Mouse (Mus musculus): ENCODE results near the gene Kcne1.

Kcne1 gene

GRCm38 (mm10) chr16:92376976-92377375, 17.7 kb upstream of the Kcne1 start:
- no peak for TF ChIP-seq GATA4 (IDR thresholded peaks at IDR 0.05; ENCODE audit: insufficient replicate concordance, low read length)

GRCm38 (mm10) chr16:92371623-92372022, 12.4 kb upstream of the Kcne1 start:
- no peak for TF ChIP-seq GATA4 (IDR thresholded peaks at IDR 0.05; ENCODE audit: insufficient replicate concordance, low read length)

- TF ChIP-seq GATA4 (IDR thresholded peaks at IDR 0.05; ENCODE audit: insufficient replicate concordance, low read length) = no peak
Measured at GRCm38 (mm10) chr16:92369260-92369659, 10.0 kb upstream of the Kcne1 start.

GRCm38 (mm10) chr16:92365477-92365876, 6.2 kb upstream of the Kcne1 start:
- TF ChIP-seq GATA4 (IDR thresholded peaks at IDR 0.05; ENCODE audit: insufficient replicate concordance, low read length) = no peak

GRCm38 (mm10) chr16:92360711-92361110, 1.4 kb upstream of the Kcne1 start:
- TF ChIP-seq GATA4 (IDR thresholded peaks at IDR 0.05; ENCODE audit: insufficient replicate concordance, low read length) = no peak

GRCm38 (mm10) chr16:92358734-92359133, 534 bp downstream of the Kcne1 start:
- no peak for TF ChIP-seq GATA4 (IDR thresholded peaks at IDR 0.05; ENCODE audit: insufficient replicate concordance, low read length)

GRCm38 (mm10) chr16:92357566-92357965, 1.7 kb downstream of the Kcne1 start:
- TF ChIP-seq GATA4 (IDR thresholded peaks at IDR 0.05; ENCODE audit: insufficient replicate concordance, low read length) = no peak

GRCm38 (mm10) chr16:92357023-92357422, 2.2 kb downstream of the Kcne1 start:
- TF ChIP-seq GATA4 (IDR thresholded peaks at IDR 0.05; ENCODE audit: insufficient replicate concordance, low read length) = no peak

GRCm38 (mm10) chr16:92355982-92356381, 3.3 kb downstream of the Kcne1 start:
- TF ChIP-seq GATA4 (IDR thresholded peaks at IDR 0.05; ENCODE audit: insufficient replicate concordance, low read length) = peak; percentile 66; the same call in 1 of the 2 replicates

GRCm38 (mm10) chr16:92355366-92355765, 3.9 kb downstream of the Kcne1 start:
- no peak for TF ChIP-seq GATA4 (IDR thresholded peaks at IDR 0.05; ENCODE audit: insufficient replicate concordance, low read length)

GRCm38 (mm10) chr16:92353897-92354296, 5.4 kb downstream of the Kcne1 start:
- TF ChIP-seq GATA4 (IDR thresholded peaks at IDR 0.05; ENCODE audit: insufficient replicate concordance, low read length) = no peak

- no peak for TF ChIP-seq GATA4 (IDR thresholded peaks at IDR 0.05; ENCODE audit: insufficient replicate concordance, low read length)
Measured at GRCm38 (mm10) chr16:92353295-92353694, 6.0 kb downstream of the Kcne1 start.

- no peak for TF ChIP-seq GATA4 (IDR thresholded peaks at IDR 0.05; ENCODE audit: insufficient replicate concordance, low read length)
Measured at GRCm38 (mm10) chr16:92348941-92349340, 10.3 kb downstream of the Kcne1 start.

GRCm38 (mm10) chr16:92346297-92346916, 12.9 kb downstream of the Kcne1 start:
- no peak for TF ChIP-seq GATA4 (IDR thresholded peaks at IDR 0.05; ENCODE audit: insufficient replicate concordance, low read length)

GRCm38 (mm10) chr16:92345177-92345576, 14.1 kb downstream of the Kcne1 start:
- peak; percentile 79 for TF ChIP-seq GATA4 (IDR thresholded peaks at IDR 0.05; ENCODE audit: insufficient replicate concordance, low read length)

- no peak for TF ChIP-seq GATA4 (IDR thresholded peaks at IDR 0.05; ENCODE audit: insufficient replicate concordance, low read length)
Measured at GRCm38 (mm10) chr16:92340612-92341511, 18.4 kb downstream of the Kcne1 start.
